Mouse (Mus musculus) stomach, embryonic 14.5 days (tissue): ENCODE results near the gene Drc3. TPM values are rescaled to one million over a fixed set of nuclear protein-coding genes. Genes with fewer than 3 reads are reported as not detected.
A peak's percentile ranks its signal among the peaks of the same experiment; 100 is the strongest.

Source experiments
- ATAC-seq: fragments of 200-750 bp; cut with Nextera tagmentation; 2 replicates; pipeline ENCODE4 v1.8.0; 2017; ENCODE audit warnings: low read depth, moderate TSS enrichment; ENCODE audit not compliant: insufficient number of reproducible peaks, insufficient read depth, low FRiP score
- H3K27ac ChIP-seq: fragments of 300-500 bp; sonication (generic); 2 replicates; pipeline ENCODE4 v1.5.1; 2014; ENCODE audit warnings: mild to moderate bottlenecking, low read length, moderate library complexity, mixed read lengths
- H3K27me3 ChIP-seq: fragments of 300-500 bp; sonication (generic); 2 replicates; pipeline ENCODE4 v1.6.1; 2014; ENCODE audit warnings: low read length, control low read depth, mixed read lengths; ENCODE audit not compliant: control insufficient read depth, insufficient read depth
- H3K36me3 ChIP-seq: fragments of 300-500 bp; sonication (generic); 2 replicates; pipeline ENCODE4 v1.6.1; 2014; ENCODE audit warnings: mild to moderate bottlenecking, control low read depth, low read length, moderate library complexity, mixed read lengths; ENCODE audit not compliant: control insufficient read depth, insufficient read depth
- H3K4me1 ChIP-seq: fragments of 300-500 bp; sonication (generic); 2 replicates; pipeline ENCODE4 v1.6.1; 2014; ENCODE audit warnings: low read length, control low read depth, mixed read lengths; ENCODE audit not compliant: control insufficient read depth, insufficient read depth
- H3K4me2 ChIP-seq: fragments of 300-500 bp; sonication (generic); replicated peaks from 2 replicates; pipeline ENCODE4 v1.6.1; 2014; ENCODE audit warnings: low read depth, low read length, control low read depth
- H3K4me3 ChIP-seq: fragments of 300-500 bp; sonication (generic); 2 replicates; pipeline ENCODE4 v1.5.1; 2014; ENCODE audit warnings: low read depth, low read length, control low read depth
- H3K9ac ChIP-seq: fragments of 300-500 bp; sonication (generic); replicated peaks from 2 replicates; pipeline ENCODE4 v1.6.1; 2014; ENCODE audit warnings: low read depth, mild to moderate bottlenecking, control low read depth, low read length, moderate library complexity, mixed read lengths
- H3K9me3 ChIP-seq: fragments of 300-500 bp; sonication (generic); 2 replicates; pipeline ENCODE4 v1.6.1; 2016; ENCODE audit warnings: low read depth, low read length, control low read depth; ENCODE audit not compliant: control insufficient read depth
- WGBS: fragments of 180-500 bp; shearing (Covaris S2); extraction: QIAGEN DNeasy Blood & Tissue Kit; methylation state at CpG from one replicate; pipeline ENCODE4 v1.1.7; 2014; 5-methylcytosine and 5-hydroxymethylcytosine counted together
- polyA plus RNA-seq: library from polyadenylated mRNA; unstranded; fragments of >200 nt; fragmentation: Nextera tagmentation; extraction: Ambion mirVana; gene quantifications from 2 replicates; pipeline ENCODE4 v1.2.1, GENCODE M21; 2014

The Drc3 gene
- polyA plus RNA-seq, 1 experiment from 2014 or later, result 0.98 TPM

DNA sequence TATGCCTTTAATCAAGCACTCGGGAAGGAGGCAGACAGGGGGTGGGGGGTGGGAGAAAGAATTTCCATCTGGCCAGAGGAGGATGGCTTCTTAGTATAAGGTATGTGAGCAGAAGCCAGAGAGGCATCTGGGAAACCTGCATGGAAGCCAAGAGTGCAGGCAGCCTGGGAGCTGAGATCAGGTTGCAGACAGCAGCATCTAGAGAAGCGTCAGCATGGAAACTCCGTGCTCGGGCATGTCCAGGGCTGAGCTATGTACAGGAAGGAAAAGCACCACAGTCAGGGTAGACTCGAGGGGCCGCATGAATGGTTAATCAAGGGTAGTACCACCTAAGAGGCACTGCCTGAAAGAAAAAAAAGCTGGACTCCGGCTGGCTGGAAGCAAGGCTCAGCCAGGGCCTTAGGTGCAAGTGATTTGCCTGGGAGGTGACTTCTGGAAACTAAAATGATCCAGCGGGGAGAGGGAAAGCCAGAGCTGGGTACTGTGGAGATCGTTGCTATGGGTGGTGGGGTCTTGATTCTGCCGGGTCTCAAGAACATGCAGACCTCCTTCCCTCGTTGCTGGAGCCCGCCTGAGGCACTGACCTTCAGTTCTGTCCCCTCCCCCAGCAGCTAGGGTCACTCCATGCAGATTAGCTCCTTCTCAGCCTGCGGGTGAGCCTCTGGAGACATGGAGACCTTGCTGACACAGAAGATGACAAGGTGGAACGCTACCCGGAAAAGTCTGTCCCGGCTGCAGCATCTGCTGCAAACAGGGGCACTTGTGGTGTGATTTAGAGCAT is 13.3 kb downstream of the Drc3 start:
- WGBS, result 24% methylated on average over 16 of the region's 16 CpGs
- H3K27me3 ChIP-seq, result no peaks in the 10 kb centered on the region
- no peak overlapping the region for H3K4me3 ChIP-seq
- ATAC-seq, result peak; percentile 42; the same call in 1 of the 2 replicates
- H3K9ac ChIP-seq, result no peak overlapping the region
- H3K4me1 ChIP-seq, result peaks cover 10% of the 10 kb centered on the region; the same call in 1 of the 2 replicates
- H3K27ac ChIP-seq, result peak overlapping the region; percentile 48; the same call in 1 of the 2 replicates
- H3K4me2 ChIP-seq, result no peak overlapping the region
- no peaks in the 10 kb centered on the region for H3K9me3 ChIP-seq
- no peaks in the 10 kb centered on the region for H3K36me3 ChIP-seq

DNA sequence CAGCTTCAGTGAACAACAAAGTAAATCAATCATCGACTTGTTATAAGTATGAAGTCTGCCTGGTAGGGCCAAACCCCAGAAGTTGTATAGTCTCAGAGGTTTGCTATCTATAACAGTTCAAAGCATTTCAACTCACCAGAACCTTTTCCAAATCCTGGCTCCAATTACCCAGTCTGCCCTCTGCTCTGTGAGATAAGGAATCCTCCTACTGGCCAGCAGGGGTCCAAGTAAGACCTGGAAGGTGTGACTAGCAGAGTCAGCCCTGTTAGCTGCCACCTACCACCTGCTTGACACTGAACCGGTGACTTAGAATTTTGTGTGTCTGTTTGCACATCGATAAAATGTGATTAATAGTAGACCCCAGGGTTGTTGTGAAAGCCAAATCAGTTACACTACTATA is 14.1 kb downstream of the Drc3 start:
- WGBS, result 58% methylated on average over 3 of the region's 3 CpGs
- Histone ChIP-seq H3K27ac (no peak overlapping the region), H3K36me3 (no peaks in the 10 kb centered on the region), H3K4me3 (no peak overlapping the region), H3K27me3 (no peaks in the 10 kb centered on the region), H3K9ac (no peak overlapping the region), H3K9me3 (no peaks in the 10 kb centered on the region), H3K4me2 (no peak overlapping the region), H3K4me1 (peaks cover 10% of the 10 kb centered on the region; the same call in 1 of the 2 replicates)
- ATAC-seq, result no peak

DNA sequence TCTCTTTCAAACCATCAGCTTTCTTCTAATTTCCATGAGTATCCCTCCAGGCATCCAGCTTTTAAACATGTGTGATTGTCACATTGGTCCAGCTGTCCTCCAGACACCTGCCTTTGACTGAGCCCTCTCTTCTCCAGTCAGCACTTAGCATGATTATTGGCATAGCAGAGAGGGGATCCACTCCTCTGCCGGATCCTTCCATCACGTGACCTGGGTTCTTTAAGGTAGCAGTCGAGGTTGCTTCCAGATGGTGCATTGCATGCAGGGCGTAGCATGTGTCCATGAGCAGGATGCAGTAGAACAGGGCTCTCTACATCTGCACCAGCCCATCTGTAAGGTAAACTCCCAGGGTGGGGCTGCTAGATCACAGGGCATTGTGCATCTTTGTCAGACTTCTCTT is 15.8 kb downstream of the Drc3 start:
- ATAC-seq, result no peak

DNA sequence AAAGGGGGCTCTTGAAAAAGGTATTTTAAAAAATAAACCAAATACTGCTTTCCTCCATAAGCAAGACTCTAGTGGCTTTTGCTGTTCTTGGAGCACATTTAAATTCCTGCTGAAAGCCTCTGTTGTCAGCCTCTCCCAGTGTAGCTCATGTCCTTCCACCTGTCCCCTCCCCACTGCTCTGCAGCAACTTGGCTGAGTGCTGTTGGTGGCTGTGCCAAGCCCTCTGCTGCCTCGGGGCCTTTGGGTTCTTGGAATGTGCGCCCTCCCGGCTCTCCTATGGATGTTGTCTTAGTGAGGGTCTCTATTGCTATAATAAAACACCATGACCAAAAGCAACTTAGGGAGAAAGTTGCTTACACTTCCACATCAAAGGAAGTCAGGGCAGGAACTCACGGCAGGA is 16.3 kb downstream of the Drc3 start:
- 63% methylated on average over 4 of the region's 4 CpGs for WGBS
- no peak overlapping the region for H3K27ac ChIP-seq
- no peak overlapping the region for H3K4me2 ChIP-seq
- ATAC-seq, result no peak
- no peak overlapping the region for H3K9ac ChIP-seq
- H3K36me3 ChIP-seq, result no peaks in the 10 kb centered on the region
- no peaks in the 10 kb centered on the region for H3K9me3 ChIP-seq
- peaks cover 10% of the 10 kb centered on the region; the same call in 1 of the 2 replicates for H3K4me1 ChIP-seq
- no peak overlapping the region for H3K4me3 ChIP-seq
- H3K27me3 ChIP-seq, result no peaks in the 10 kb centered on the region

More for the DNA sequence above, 15.8 kb downstream of the Drc3 start:
- H3K27me3 ChIP-seq, result no peaks in the 10 kb centered on the region
- H3K27ac ChIP-seq, result no peak overlapping the region
- H3K4me2 ChIP-seq, result no peak overlapping the region
- no peaks in the 10 kb centered on the region for H3K36me3 ChIP-seq
- WGBS, result 68% methylated on average over 4 of the region's 4 CpGs
- no peaks in the 10 kb centered on the region for H3K9me3 ChIP-seq
- no peak overlapping the region for H3K9ac ChIP-seq
- H3K4me3 ChIP-seq, result no peak overlapping the region
- peaks cover 10% of the 10 kb centered on the region; the same call in 1 of the 2 replicates for H3K4me1 ChIP-seq

- ATAC-seq, result no peak
- Histone ChIP-seq H3K27me3 (no peaks in the 10 kb centered on the region), H3K27ac (no peak overlapping the region), H3K4me2 (no peak overlapping the region), H3K36me3 (no peaks in the 10 kb centered on the region), H3K4me1 (peaks cover 10% of the 10 kb centered on the region; the same call in 1 of the 2 replicates), H3K9me3 (no peaks in the 10 kb centered on the region), H3K4me3 (no peak overlapping the region), H3K9ac (no peak overlapping the region)
- 78% methylated on average over 13 of the region's 13 CpGs for WGBS
These were observed 17.3 kb downstream of the Drc3 start for GRCm38 (mm10) chr11:60370431-60370830.

DNA sequence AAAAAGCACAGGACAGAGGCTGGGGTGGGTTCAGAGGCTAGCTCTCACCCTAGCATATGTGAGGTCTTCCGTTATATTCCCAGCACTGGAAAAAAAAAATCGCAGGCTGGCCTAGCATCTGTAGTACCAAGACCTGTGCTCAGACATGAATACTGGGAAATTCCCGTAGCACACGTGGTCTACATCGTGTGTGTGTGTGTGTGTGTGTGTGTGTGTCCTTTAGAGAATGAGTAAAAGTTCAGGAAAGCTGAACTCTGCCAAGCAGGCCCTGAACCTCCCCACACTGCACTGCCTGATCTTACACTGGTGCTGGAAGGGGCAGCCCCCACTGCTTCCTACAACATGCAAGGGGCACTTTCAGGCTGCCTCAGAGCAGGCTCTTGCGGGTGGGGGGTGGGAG is 21.4 kb downstream of the Drc3 start:
- Histone ChIP-seq H3K9ac (no peak overlapping the region), H3K27ac (no peak overlapping the region), H3K4me1 (no peaks in the 10 kb centered on the region), H3K9me3 (no peaks in the 10 kb centered on the region), H3K4me2 (no peak overlapping the region), H3K36me3 (no peaks in the 10 kb centered on the region), H3K27me3 (no peaks in the 10 kb centered on the region), H3K4me3 (no peak overlapping the region)
- 78% methylated on average over 6 of the region's 6 CpGs for WGBS
- no peak for ATAC-seq

- Histone ChIP-seq H3K27me3 (no peaks in the 10 kb centered on the region), H3K4me3 (no peak overlapping the region), H3K9me3 (no peaks in the 10 kb centered on the region), H3K4me2 (no peak overlapping the region), H3K36me3 (no peaks in the 10 kb centered on the region), H3K4me1 (no peaks in the 10 kb centered on the region), H3K9ac (no peak overlapping the region), H3K27ac (no peak overlapping the region)
- no peak for ATAC-seq
- 89% methylated on average over 6 of the region's 6 CpGs for WGBS
These were observed 30.4 kb downstream of the Drc3 start for GRCm38 (mm10) chr11:60383518-60383917.

- ATAC-seq, result no peak
- H3K4me2 ChIP-seq, result peak overlapping the region; percentile 8; the same call in 1 of the 2 replicates
- no peaks in the 10 kb centered on the region for H3K36me3 ChIP-seq
- H3K4me3 ChIP-seq, result no peak overlapping the region
- H3K4me1 ChIP-seq, result no peaks in the 10 kb centered on the region
- H3K27me3 ChIP-seq, result no peaks in the 10 kb centered on the region
- no peak overlapping the region for H3K9ac ChIP-seq
- WGBS, result 7% methylated on average over 16 of the region's 16 CpGs
- H3K27ac ChIP-seq, result no peak overlapping the region
- H3K9me3 ChIP-seq, result no peaks in the 10 kb centered on the region
These were observed 31.8 kb downstream of the Drc3 start for GRCm38 (mm10) chr11:60384762-60385421.
